Mouse (Mus musculus): ENCODE results near the gene Iqschfp. TPM values are rescaled to one million over a fixed set of nuclear protein-coding genes. Genes with fewer than 3 reads are reported as not detected.

Iqschfp gene
- polyA plus RNA-seq, 1 experiment from 2014 or later = 2.5 TPM

GRCm38 (mm10) chr3:68675216-68675835 is 783.3 kb downstream of the Iqschfp start:
- Histone ChIP-seq H3K36me3 (replicated peaks) (no peaks in the 10 kb centered on the region), H3K4me2 (no peak overlapping the region), H3K4me1 (no peaks in the 10 kb centered on the region), H3K27ac (no peak overlapping the region), H3K9ac (no peak overlapping the region), H3K4me3 (replicated peaks) (no peak overlapping the region), H3K9me3 (no peaks in the 10 kb centered on the region), H3K27me3 (no peaks in the 10 kb centered on the region)
- no peak for ATAC-seq (ENCODE audit: low FRiP score)
- WGBS = 90% methylated on average over 12 of the region's 12 CpGs

Other genes with a start within 250 kb of the Iqschfp start
- 0.51 and 0.63 TPM in 2 replicates for gene Iqcj, start within 50 bp of the Iqschfp start, polyA plus RNA-seq (2016; fragmentation: Nextera tagmentation; extraction: Ambion mirVana)
- gene Schip1, start 172.6 kb downstream of the Iqschfp start, polyA plus RNA-seq (2016; fragmentation: Nextera tagmentation; extraction: Ambion mirVana) = 88.1 and 99.2 TPM in 2 replicates